Mouse (Mus musculus): ENCODE data around the gene Ankle2.
A peak's percentile ranks its signal among the peaks of the same experiment; 100 is the strongest.

The Ankle2 gene

DNA sequence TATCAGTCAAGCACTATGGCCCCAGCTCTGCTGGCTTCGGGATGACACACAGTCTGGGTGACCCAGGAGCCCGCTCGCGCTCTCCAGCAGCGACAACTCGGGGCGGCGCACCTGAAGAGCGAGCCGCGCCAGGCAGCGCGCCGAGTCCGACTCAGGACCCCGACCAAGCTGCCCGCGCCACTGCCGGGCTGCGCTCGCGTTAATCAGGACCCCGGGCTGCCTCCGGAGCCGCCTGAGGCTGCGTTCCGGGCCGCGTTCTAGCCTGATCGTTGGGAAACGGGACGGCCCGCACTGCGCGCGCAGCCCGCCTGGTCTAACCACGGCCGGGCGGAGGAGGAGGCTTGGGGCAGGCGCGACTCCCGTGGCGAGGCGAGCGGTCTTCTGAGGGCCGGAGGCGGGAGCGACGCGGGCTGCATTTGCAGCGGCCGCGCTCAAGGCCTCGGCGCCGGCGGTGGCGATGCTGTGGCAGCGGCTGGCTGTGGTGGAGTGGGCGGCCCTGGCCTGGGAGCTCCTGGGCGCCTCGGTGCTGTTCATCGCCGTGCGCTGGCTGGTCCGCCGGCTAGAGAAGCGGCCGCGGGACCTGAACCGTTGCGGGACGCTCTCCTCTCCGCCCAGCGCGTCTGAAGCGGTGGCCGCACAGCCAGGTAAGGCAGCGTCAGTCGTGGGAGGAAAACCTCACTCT, at the start of gene Ankle2:
Gene Ankle2, plus strand, starts transcription at position 225 of the 682 bp plus-strand sequence.
- DNase-seq, result peak; percentile 94

DNA sequence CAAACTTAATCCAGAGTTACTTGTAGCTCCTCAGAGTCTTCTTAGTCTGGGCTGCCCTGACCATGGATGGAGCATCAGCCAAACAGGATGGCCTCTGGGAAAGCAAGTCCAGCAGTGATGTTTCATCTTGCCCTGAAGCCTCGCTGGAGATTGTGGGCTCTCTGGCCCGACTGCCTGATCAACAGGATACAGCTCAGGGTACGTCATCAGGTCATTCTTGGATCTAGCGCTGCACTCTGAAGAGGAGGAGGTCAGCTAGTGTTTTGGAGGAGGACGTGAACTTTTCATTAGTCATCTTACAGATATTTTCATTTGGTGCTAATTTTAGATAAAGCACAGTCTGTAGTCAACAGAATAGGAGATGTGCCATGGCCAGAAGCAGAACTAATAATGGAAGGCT, 49.1 kb upstream of the Ankle2 start:
- no peak for DNase-seq

DNA sequence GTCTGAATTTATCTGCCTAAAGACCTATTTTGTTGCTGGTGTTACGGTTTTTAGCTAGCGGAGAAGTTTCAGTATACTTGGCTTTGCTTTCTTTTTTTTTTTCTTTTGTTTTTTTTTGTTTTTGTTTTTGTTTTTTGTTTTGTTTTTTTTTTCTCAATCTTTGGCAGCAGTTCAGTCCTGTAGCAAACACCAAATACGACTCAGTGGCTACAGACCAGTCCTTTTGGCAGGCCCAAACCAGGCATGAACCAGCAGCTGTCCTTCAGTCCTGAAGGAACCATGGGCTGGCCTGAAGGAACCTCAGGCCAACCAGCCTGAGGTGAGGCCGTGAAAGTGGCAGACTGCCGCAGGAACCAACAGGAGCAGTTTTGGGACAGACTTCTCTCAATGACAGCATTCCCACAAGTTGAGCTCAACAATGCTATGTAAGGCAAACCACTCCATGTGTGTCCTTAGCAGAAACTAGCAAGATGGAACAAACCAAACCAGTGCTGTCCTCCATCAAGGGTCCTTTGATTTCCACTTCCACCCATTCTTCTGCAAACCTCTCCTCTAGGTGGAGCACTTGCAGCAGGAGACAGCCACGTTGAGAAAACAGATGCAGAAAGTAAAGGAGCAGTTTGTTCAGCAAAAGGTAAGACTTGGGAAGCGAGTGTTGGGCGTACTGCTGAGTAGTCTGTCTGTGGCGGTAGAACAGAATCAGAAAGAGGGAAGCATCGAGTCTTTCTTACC, 27.5 kb upstream of the Ankle2 start:
- peak; percentile 9 for DNase-seq

DNA sequence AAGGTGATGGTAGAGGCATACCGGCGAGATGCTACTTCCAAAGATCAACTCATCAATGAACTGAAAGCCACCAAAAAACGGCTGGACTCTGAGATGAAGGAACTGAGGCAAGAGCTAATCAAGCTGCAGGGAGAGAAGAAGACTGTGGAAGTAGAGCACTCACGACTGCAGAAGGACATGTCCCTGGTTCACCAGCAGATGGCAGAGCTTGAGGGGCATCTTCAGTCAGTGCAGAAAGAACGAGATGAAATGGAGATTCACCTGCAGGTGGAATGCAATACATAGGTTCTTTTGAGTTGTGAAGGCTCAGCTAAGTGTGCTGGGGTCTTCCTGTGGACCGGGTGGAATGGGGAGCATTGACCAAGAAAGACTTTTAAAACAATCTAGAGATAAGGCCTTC, 26.0 kb upstream of the Ankle2 start:
- no peak for DNase-seq

DNA sequence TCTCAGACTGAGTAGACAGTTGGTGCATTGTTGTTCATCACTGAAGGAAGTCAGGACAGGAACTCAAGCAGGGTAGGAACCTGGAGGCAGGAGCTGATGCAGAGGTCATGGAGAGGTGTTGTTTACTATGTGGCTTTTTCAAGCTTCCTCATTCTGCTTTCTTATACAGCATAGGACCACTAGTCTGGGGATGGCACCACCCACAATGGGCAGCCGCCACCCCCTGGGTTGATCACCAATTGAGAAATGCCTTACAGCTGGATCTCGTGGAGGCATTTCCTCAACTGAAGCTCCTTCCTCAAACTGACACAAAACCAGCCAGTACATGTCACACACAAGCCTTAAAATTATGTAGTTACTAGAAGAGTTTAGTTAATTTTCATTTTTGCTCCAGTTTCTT, 19.5 kb upstream of the Ankle2 start:
- DNase-seq, result peak; percentile 15

DNA sequence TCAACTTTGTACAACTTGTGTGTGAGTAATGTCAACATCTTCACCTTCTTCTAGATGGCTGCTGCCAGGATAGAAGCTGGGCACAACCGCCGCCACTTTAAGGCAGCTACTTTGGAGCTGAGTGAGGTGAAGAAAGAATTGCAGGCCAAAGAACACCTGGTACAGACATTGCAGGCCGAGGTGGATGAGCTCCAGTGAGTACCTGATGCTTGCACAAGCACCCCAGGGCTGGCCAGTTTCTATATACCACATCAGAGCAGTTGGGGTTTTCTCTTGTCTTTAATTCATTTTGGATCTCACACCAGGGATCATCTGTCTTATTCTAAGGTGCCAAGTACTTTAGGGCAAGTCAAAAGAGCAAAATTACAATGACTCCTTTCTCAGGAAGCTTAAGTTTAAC, 14.0 kb upstream of the Ankle2 start:
- DNase-seq, result no peak

DNA sequence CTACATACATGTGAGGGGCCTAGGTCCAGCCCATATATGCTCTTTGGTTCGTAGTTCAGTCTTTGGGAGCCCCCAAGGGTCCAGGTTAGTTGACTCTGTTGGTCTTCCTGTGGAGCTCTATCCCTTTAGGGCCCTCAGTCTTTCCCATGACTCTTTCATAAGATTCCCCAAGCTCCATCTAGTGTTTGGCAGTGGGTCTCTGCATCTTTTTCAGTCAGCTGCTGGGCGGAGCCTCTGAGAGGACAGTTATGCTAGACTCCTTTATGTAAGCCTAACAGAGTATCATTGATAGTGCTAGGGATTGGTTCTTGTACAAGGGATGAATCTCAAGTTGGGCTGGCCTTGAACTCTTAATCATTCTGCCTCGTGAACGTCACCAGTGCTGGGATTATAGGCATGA, 10.5 kb upstream of the Ankle2 start:
- no peak for DNase-seq

DNA sequence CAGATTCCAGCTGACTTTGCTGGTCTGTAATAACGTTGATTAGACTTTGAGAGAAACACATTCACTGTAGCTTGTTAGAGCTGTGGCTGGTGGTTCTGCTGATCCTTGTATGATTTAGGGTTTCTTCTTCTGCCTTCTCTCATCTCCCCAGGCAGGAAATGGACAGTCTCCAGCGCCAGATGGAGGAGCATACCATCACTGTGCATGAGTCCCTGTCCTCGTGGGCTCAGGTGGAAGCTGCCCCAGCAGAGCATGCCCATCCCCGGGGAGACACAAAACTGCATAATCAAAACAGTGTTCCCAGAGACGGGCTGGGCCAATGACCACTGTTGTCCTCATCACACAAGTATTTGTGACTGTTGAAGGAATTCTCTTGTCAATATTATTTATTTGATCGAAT, 8.0 kb upstream of the Ankle2 start:
- DNase-seq, result no peak

DNA sequence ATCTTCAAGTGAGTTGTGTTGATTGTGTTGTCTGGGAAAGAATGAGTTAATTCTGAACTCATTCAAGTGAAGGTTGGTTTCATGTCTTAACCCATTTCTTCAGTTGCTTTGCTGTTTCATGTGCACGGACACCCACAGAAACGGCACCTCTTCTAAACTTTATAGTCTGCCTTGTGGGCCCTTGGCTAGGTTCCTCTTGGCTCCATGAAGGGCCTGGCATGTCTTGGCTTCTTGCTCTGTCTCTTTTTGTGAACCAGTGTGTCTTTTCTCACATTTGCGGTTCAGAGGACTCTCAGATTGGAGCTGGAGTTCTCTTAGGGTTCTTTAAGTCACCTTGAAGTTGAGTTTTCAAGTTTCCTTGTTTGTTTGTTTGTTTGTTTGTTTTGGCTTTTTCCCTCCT, 5.7 kb upstream of the Ankle2 start:
- no peak for DNase-seq

DNA sequence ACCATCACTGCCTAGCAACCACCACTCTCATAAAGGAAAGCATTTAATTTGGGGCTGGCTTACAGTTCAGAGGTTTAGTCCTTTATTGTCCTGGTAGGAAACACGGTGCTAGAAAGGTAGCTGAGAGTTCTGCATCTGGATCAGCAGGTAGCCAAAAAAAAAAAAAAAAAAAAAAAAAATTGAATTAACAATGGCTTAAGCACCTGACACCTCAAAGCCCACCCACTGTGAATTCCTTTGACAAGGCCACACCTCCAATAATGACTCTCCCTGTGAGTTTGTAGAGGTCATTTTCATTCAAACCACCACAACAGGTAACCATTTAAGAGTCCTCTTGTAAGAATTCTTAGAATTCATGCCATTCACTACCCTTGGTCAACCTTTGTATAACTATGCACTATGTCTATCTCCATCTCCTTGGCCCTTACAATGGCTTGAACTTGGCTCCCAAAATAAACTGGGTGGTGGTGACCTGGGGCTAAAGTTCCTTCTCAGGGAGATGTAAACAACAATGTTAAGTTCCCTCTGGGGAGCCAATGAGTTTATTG, 3.4 kb upstream of the Ankle2 start:
- no peak for DNase-seq

DNA sequence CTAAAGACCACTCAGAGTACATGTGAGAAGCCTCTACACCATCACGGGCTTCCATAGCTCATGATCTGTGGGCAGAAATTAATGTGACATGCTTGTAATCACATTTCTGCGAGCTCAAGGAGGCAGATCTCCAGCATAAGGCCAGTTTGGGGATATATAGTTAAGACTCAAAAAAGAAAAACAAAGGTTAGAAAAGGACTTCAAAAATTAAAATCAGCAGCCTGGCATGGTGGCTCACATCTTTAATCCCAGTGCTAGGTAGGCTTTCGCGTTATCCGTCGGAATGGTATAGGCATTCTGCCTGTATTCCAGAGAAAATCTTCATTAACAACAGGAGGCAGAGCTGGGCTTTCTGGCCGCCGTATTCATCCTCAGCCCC, 414 bp upstream of the Ankle2 start:
- no peak for DNase-seq

DNA sequence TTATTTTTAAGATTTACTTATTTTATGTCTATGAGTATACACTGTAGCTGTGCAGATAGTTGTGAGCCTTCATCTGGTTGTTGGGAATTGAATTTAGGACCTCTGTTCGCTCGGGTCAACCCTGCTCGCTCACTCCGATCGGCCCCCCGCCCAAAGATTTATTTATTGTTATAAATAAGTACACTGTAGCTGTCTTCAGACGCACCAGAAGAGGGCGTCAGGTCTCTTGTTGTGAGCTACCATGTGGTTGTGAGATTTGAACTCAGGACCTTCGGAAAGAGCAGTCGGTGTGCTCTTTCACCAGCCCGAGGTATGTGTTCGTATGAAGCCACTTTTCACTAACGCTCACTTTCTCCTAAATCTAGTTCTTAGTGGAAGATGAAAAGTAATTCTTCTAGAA, 834 bp downstream of the Ankle2 start:
- DNase-seq, result peak; percentile 19

DNA sequence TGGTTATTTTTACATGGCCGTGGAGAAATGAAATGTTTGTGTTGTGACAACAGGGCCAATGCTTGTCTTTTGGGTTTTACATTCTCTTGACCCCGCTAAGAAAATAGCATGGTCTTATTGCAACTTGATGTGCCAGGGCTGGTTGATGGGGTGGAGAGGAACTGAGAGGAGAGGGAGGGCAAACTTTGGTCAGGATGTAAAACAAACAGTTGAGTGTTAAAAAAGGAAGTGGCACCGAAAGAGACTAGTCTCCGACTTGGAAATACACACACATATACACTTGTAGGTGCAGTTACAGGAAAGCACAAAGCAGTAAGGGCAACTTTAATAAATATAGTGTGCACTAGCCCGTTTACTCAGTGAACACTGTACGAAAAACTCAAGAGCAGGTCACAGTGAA, 1.5 kb downstream of the Ankle2 start:
- peak; percentile 18 for DNase-seq

DNA sequence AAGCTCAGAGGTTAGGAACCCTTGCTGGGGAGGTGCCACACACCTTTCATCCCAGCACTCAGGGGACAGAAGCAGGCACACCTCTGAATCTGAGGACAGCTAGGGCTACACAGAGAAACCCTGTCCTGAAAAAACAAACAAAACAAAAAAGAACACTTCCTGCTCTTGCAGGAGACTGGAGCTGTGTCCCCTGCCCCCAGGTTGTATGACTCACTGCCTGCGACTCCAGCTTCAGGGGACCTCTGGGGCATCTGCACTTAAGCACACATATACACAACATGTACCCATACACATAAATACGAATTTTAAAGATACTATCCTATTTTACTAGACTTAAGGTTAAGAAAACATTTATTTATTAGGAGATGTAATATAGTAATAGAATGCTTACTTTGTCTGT, 13.3 kb downstream of the Ankle2 start:
- no peak for DNase-seq

DNA sequence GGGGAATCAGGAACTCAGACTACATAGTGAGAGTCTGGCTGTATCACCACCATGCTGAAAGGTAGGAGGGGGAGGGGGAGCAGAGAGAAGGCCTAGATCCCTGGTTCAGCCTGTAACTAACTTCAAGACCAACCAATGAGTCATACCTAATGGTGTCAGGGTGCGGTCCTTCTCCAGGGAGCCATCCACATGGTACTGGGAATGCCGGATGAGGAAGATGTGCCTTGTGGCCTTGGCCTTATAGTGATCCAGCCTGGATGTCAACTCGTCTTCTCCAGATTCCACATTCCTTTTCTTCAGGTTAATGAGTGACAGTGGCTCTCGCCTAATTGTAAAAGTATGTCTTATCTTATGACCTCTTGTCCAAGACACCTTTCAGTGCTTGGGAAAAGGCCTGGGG, 36.1 kb downstream of the Ankle2 start:
- no peak for DNase-seq

DNA sequence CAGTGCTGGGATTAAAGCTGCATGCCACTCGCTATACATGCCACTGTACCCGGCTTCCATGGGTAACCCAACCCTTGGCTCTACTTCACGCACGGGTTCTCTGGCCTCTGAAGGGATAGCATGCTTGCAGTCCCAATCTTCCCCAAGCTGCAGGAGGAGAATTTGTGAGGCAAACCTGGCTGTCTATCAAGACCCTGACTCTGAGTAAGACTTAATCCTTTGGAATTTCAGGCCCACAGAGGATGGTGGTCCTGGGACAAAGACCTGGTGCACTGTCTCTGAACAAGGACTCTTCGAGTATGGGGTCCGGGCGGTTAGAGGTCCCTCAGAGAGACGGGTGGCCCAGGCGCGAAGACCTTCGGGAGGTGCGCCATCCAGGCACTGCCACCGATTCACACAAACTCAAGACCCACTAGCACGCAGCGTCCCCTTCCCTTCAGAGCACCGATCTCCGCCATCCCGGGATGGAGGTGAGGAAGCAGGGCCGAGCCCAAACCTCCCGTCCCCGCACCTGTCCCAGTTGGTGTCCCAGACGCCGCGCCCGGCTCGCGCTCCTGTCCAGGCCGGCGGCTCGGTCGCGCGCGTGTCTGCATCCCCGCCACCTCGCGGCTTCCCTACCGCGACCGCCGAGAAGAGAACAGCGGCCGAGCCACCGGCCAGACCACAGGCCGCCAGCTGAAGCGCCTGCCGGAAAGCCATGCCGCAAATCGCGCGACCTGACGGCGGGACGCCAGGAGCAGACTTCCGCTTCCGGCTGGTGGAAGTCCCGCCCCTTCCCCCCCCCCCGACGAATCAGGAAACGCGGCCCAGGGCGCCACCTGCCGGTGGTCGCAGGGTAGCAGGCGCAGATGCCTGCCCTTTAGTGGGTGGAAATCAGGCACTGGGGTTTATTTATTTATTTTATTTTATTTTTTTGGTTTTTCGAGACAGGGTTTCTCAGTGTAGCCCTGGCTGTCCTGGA, 38.6 kb downstream of the Ankle2 start, which contains the start of gene Pgam5:
Gene Pgam5, minus strand, starts transcription at position 773 of the 961 bp plus-strand sequence.
- DNase-seq, result peak; percentile 92

DNA sequence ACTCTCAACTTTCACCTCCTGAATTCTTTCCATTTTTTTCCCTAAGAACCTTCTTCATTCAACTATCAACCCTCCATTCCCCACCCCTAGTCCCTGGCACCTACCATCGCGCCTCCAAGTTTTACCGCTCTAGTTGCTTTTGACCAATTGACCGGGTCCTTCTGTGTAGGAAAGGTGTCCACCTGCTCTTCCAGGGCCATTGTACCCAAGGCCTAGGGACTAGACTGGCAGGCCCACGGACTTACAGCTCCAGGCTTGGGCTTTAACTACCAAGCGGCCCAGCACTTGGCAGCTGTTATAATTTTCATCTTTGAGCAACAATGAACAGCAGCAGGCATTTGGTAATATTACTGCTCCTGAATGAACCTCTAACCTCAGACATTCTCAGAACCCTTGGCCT, 39.4 kb downstream of the Ankle2 start:
- DNase-seq, result peak; percentile 5

DNA sequence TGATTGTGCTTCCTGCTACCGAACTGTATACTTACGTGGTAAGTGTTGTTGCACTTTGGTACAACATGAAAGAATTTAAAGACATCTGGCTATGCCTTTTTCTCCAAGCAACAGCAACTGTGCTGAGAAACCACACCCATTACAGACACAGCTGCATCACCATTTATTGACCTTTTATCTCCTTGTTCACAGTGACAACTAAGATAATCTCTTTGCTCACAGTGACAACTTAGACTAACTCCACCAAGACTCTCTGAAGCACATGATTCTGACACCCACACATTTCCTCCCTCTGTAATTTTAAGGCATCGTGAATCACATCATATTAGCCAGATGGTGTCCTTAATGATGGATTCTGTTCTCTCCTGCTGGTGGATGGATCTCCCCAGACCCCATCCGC, 43.3 kb downstream of the Ankle2 start:
- no peak for DNase-seq

DNA sequence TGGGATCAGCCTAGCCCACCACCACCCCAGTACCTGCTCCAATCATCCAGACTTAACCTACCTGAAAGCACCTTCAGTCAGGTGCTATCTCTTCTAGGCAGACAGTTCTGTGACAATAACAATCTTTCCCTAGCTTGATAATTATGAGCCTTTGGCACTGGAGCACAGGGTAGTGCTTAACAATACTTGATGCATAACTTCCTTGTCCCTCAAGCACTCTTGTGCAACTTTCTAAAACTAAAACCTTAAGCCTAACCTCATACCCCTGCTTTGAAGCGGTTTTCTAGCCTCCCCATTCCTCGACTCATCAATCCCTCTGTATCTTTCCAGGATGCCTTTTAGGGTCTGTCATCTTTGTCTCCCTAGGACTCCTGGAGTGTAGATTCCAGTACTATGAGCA, 44.0 kb downstream of the Ankle2 start:
- peak; percentile 13 for DNase-seq

DNA sequence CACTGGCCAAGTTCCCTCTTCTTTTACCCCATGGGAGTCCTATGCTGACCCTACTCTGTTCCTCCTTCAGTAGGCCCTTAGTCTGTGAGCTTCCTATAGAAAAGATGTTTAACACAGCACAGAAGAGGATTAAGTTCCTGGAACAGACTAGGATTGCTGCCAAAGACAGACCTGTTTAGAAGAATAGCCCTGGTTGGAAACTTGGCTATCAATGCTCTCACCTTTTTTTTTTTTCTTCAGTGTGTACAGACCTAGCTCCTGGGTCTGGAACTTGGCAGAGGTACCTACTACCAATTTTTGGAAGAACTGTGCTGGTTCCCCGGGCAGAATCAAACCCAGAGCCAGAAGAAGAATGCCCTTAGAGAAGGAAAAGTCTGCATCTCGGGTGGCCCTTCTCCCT, 45.6 kb downstream of the Ankle2 start:
- no peak for DNase-seq

DNA sequence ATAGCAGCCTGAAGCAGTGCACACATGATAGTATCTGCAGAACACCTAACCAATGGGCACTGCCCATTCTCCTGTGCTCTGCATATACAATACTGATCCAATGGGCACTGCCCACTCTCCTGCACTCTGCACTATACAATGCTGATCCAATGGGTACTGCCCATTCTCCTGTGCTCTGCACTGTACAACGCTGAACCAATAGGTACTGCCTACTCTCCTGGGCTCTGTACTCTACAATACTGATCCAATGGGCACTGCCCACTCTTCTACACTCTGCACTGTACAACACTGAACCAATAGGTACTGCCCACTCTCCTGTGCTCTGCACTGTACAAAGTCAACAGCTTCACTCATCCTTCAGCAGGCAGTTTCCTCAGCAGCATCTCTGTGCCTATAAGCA, 46.1 kb downstream of the Ankle2 start:
- no peak for DNase-seq

DNA sequence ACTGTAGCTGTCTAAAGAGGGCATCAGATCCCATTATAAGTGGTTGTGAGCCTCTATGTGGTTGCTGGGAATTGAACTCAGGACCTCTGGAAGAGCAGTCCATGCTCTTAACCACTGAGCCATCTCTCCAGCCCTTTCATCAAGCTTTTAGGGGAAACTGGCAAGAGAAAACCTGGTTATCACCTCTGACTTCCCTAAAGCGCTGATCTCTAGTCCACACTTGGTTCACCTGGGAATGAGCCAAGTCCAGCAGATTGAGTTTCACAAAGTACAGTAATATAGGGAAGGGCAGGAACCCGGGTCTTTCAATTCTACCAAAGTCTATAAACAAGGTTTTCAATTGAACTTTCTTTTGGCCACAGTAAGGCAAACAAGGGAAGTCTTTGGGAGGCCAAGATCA, 51.2 kb downstream of the Ankle2 start:
- DNase-seq, result peak; percentile 4

DNA sequence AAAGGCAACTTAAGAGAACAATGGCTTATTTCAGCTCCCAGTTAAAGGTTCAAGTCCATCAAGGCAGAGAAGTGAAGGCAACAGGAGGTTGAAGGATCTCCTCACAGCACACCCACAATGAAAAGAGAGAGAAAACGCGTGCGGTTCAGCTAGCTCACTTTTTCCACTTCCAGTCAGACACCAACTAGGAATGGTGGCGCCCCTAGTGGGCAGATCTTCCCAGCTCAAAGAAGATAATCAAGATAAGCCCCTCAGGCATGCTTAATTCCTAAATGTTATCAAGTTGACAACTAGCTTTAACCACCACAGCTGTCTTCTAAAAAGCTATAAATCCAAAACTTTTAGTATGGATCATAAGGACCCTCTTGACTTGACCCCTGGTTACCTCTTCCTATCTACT, 53.7 kb downstream of the Ankle2 start:
- DNase-seq, result peak; percentile 88
